Mouse (Mus musculus) large intestine, adult 2 months (tissue): ENCODE results near the gene Cpn1. TPM values are rescaled to one million over a fixed set of nuclear protein-coding genes. Genes with fewer than 3 reads are reported as not detected.

Source experiments
- DNase-seq: peaks from one replicate; pipeline ENCODE4 v3.0.0-alpha.2; 2012; ENCODE audit warnings: low read depth, low spot score
- WGBS: fragments of 180-500 bp; shearing (Covaris S2); methylation state at CpG from one replicate; pipeline ENCODE4 v1.1.7; 2018; 5-methylcytosine and 5-hydroxymethylcytosine counted together
- polyA plus RNA-seq: library from polyadenylated mRNA; depleted of rRNA; stranded (reverse); fragments of >200 nt; gene quantifications from 2 replicates; pipeline ENCODE4 v1.2.3, GENCODE M21; 2012

Cpn1 gene
- polyA plus RNA-seq, 1 experiment: 2.4 TPM

GRCm38 (mm10) chr19:43949111-43949810 lies 37.1 kb downstream of the Cpn1 start:
- 10% methylated on average over 12 of the region's 12 CpGs for WGBS
- no peak for DNase-seq

- WGBS: 91% methylated on average over 8 of the region's 8 CpGs
- no peak for DNase-seq
These were observed 41.8 kb downstream of the Cpn1 start for GRCm38 (mm10) chr19:43944566-43944965.

GRCm38 (mm10) chr19:43943076-43943475 lies 43.3 kb downstream of the Cpn1 start:
- DNase-seq: no peak
- WGBS: 53% methylated on average over 16 of the region's 16 CpGs

GRCm38 (mm10) chr19:43939769-43940689 lies 46.3 kb downstream of the Cpn1 start, which contains the start of gene Dnmbp:
TSS of gene Dnmbp (minus strand) at chr19:43940191.
- WGBS: 3% methylated on average over 77 of the region's 94 CpGs
- DNase-seq: no peak

GRCm38 (mm10) chr19:43939171-43939768 lies 47.1 kb downstream of the Cpn1 start:
- WGBS: 18% methylated on average over 16 of the region's 16 CpGs
- DNase-seq: no peak

- 47% methylated on average over 11 of the region's 11 CpGs for WGBS
These were observed 48.0 kb downstream of the Cpn1 start for GRCm38 (mm10) chr19:43938355-43938754.

GRCm38 (mm10) chr19:43930926-43931325 lies 55.4 kb downstream of the Cpn1 start:
- DNase-seq: no peak
- WGBS: 88% methylated on average over 6 of the region's 6 CpGs

More at GRCm38 (mm10) chr19:43938355-43938754, 48.0 kb downstream of the Cpn1 start:
- no peak for DNase-seq

GRCm38 (mm10) chr19:43930366-43930765 lies 56.0 kb downstream of the Cpn1 start:
- WGBS: 18% methylated on average over 7 of the region's 7 CpGs
- DNase-seq: no peak

- WGBS: 74% methylated on average over 11 of the region's 11 CpGs
- no peak for DNase-seq
These were observed 56.5 kb downstream of the Cpn1 start for GRCm38 (mm10) chr19:43929869-43930268.

- DNase-seq: no peak
- 67% methylated on average over 5 of the region's 5 CpGs for WGBS
These were observed 58.4 kb downstream of the Cpn1 start for GRCm38 (mm10) chr19:43927967-43928366.

GRCm38 (mm10) chr19:43927057-43927456 lies 59.3 kb downstream of the Cpn1 start:
- no peak for DNase-seq
- 49% methylated on average over 10 of the region's 10 CpGs for WGBS

- no peak for DNase-seq
- 67% methylated on average over 10 of the region's 10 CpGs for WGBS
These were observed 60.0 kb downstream of the Cpn1 start for GRCm38 (mm10) chr19:43926141-43926987.

GRCm38 (mm10) chr19:43924361-43924760 lies 62.0 kb downstream of the Cpn1 start:
- 73% methylated on average over 8 of the region's 8 CpGs for WGBS
- no peak for DNase-seq

- 95% methylated on average over 7 of the region's 7 CpGs for WGBS
- no peak for DNase-seq
These were observed 63.4 kb downstream of the Cpn1 start for GRCm38 (mm10) chr19:43922963-43923362.

GRCm38 (mm10) chr19:43921410-43921809 lies 64.9 kb downstream of the Cpn1 start:
- DNase-seq: no peak
- WGBS: 21% methylated on average over 13 of the region's 13 CpGs

- WGBS: 69% methylated on average over 32 of the region's 32 CpGs
- DNase-seq: no peak
These were observed 65.7 kb downstream of the Cpn1 start for GRCm38 (mm10) chr19:43920453-43921300.

GRCm38 (mm10) chr19:43919841-43920240 lies 66.5 kb downstream of the Cpn1 start:
- WGBS: 86% methylated on average over 4 of the region's 4 CpGs
- DNase-seq: no peak

GRCm38 (mm10) chr19:43918834-43919233 lies 67.5 kb downstream of the Cpn1 start:
- DNase-seq: no peak
- WGBS: 95% methylated on average over 3 of the region's 3 CpGs
